Mouse (Mus musculus) heart, embryonic 14.5 days (tissue): ENCODE data around the gene Trim34a. TPM values are rescaled to one million over a fixed set of nuclear protein-coding genes. Genes with fewer than 3 reads are reported as not detected.
"Not testable (repeated sequence)": the region's sequence is repeated elsewhere in the genome, so short reads cannot be mapped to it uniquely, and the experiment has no call there.

Source experiments
- ATAC-seq: fragments of 200-750 bp; cut with Nextera tagmentation; 2 replicates; pipeline ENCODE4 v1.8.0; 2017; ENCODE audit warnings: low read depth, moderate TSS enrichment; ENCODE audit not compliant: insufficient number of reproducible peaks, insufficient read depth, low FRiP score
- H3K27ac ChIP-seq, 2 experiments: fragments of 200-500 bp in 1 of 2; fragments of 300-500 bp in 1 of 2; sonication (generic) in 1 of 2; replicated peaks in 1 of 2; 2 replicates each; pipeline ENCODE4 v1.5.1; 2012 to 2014; ENCODE audit warnings: low read depth in 2 of 2, low read length in 2 of 2, control low read depth in 1 of 2, mild to moderate bottlenecking in 1 of 2, mixed read lengths in 1 of 2; ENCODE audit not compliant: control insufficient read depth in 1 of 2, insufficient read depth in 1 of 2
- H3K27me3 ChIP-seq: fragments of 300-500 bp; sonication (generic); 2 replicates; pipeline ENCODE4 v1.6.1; 2014; ENCODE audit warnings: mild to moderate bottlenecking, low read length, control low read depth; ENCODE audit not compliant: control insufficient read depth, insufficient read depth
- H3K36me3 ChIP-seq: fragments of 300-500 bp; sonication (generic); 2 replicates; pipeline ENCODE4 v1.6.1; 2014; ENCODE audit warnings: mild to moderate bottlenecking, control low read depth, low read length, mixed read lengths; ENCODE audit not compliant: control insufficient read depth, insufficient read depth
- H3K4me1 ChIP-seq, 2 experiments: fragments of 200-500 bp in 1 of 2; fragments of 300-500 bp in 1 of 2; sonication (generic) in 1 of 2; 2 replicates each; pipeline ENCODE4 v1.6.1; 2012 to 2014; ENCODE audit warnings: low read length in 2 of 2, control low read depth in 1 of 2, mixed read lengths in 1 of 2; ENCODE audit not compliant: control insufficient read depth in 2 of 2, insufficient read depth in 2 of 2
- H3K4me2 ChIP-seq: fragments of 300-500 bp; sonication (generic); 2 replicates; pipeline ENCODE4 v1.6.1; 2014; ENCODE audit warnings: mild to moderate bottlenecking, low read length
- H3K4me3 ChIP-seq, 2 experiments: fragments of 200-500 bp in 1 of 2; fragments of 300-500 bp in 1 of 2; sonication (generic) in 1 of 2; 2 replicates each; pipeline ENCODE4 v1.5.1; 2012 to 2014; ENCODE audit warnings: low read length in 2 of 2, mild to moderate bottlenecking in 2 of 2, control low read depth in 1 of 2, low read depth in 1 of 2, moderate library complexity in 1 of 2; ENCODE audit not compliant: control insufficient read depth in 1 of 2, insufficient read depth in 1 of 2
- H3K9ac ChIP-seq: fragments of 300-500 bp; sonication (generic); 2 replicates; pipeline ENCODE4 v1.6.1; 2014; ENCODE audit warnings: mild to moderate bottlenecking, low read length
- H3K9me3 ChIP-seq: fragments of 300-500 bp; sonication (generic); 2 replicates; pipeline ENCODE4 v1.6.1; 2016; ENCODE audit warnings: low read length, control low read depth; ENCODE audit not compliant: control insufficient read depth
- WGBS: fragments of 180-500 bp; shearing (Covaris S2); extraction: QIAGEN DNeasy Blood & Tissue Kit; methylation state at CpG from one replicate; pipeline ENCODE4 v1.1.7; 2014; 5-methylcytosine and 5-hydroxymethylcytosine counted together
- polyA plus RNA-seq: library from polyadenylated mRNA; unstranded; fragments of >200 nt; fragmentation: Nextera tagmentation; extraction: Ambion mirVana; gene quantifications from 2 replicates; pipeline ENCODE4 v1.2.1, GENCODE M21; 2014

The Trim34a gene
- polyA plus RNA-seq, 1 experiment from 2014 or later = 3.6 TPM

DNA sequence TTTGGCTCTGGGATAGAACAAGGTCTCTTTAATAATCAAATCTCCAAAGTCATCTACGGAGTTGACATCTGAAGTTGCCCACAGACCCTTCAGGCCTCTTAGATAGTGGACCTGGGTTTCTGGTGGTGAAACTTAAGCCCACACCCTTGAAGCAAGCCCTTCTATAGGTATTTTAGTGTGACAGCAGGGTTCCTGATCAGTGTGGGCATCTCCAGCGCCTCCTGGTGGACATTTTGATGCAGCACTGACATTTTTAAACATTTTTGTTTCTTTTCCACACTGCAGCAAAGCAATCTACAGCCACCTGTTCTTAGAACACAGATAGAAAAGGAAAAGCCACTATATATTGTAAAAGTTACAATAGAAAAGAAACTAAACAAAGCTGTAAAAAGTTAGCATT lies 13.1 kb upstream of the Trim34a start:
- no peak overlapping the region for H3K9ac ChIP-seq
- H3K4me1 ChIP-seq = no peaks in the 10 kb centered on the region
- H3K4me3 ChIP-seq = no peak overlapping the region
- 0 out of 2 replicates have a peak, but pooled peaks cover 11% of the 10 kb centered on the region for H3K36me3 ChIP-seq
- ATAC-seq = no peak
- no peaks in the 10 kb centered on the region for H3K9me3 ChIP-seq
- H3K4me2 ChIP-seq = no peak overlapping the region
- no peak overlapping the region for H3K27ac ChIP-seq
- 25% methylated on average over 2 of the region's 2 CpGs for WGBS
- no peaks in the 10 kb centered on the region for H3K27me3 ChIP-seq

DNA sequence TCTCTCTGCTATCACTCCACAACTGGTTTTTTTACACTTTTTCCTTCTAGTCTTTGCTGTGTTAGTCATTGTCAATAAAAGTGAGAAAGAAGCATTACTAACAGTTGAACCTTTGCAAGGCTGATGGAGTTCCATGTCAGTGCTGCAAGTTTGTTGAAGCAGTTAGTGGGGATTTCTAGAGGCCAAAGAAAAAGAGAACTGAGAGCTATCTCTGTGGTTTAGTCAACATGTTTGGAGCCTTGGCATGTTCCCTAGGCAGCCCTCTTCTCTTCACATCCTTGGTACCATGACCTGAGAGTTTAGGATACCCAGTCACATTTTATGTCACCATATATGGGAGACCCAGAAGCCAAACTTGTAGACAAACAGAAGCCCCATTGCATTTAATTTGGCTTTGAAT lies 3.4 kb upstream of the Trim34a start:
- H3K27me3 ChIP-seq = no peaks in the 10 kb centered on the region
- no peaks in the 10 kb centered on the region for H3K9me3 ChIP-seq
- no peak for ATAC-seq
- no peak overlapping the region for H3K9ac ChIP-seq
- H3K4me3 ChIP-seq = no peak overlapping the region
- no peak overlapping the region for H3K27ac ChIP-seq
- H3K4me1 ChIP-seq = no peaks in the 10 kb centered on the region
- no peak overlapping the region for H3K4me2 ChIP-seq
- no peaks in the 10 kb centered on the region for H3K36me3 ChIP-seq

DNA sequence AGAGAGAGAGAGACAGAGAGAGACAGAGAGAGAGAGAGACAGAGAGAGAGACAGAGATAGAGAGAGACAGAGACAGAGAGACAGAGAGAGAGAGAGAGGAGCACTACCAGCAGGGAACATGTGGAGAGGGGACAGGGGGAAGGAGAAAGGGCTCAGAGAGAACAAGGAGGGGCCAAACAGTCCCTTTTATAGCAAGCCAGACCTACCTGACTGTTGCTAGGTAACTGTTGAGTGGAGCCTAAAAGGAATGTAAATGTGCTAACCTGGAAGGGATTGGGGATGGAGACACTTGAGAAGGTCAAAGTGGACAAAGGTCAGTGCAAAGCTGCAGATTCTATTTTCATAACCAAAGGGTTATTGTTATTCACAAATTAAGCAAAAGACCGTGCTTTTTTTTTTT lies 641 bp upstream of the Trim34a start:
- ATAC-seq = no peak
- no peaks in the 10 kb centered on the region for H3K36me3 ChIP-seq
- peak overlapping the region; percentile 76 for H3K4me2 ChIP-seq

DNA sequence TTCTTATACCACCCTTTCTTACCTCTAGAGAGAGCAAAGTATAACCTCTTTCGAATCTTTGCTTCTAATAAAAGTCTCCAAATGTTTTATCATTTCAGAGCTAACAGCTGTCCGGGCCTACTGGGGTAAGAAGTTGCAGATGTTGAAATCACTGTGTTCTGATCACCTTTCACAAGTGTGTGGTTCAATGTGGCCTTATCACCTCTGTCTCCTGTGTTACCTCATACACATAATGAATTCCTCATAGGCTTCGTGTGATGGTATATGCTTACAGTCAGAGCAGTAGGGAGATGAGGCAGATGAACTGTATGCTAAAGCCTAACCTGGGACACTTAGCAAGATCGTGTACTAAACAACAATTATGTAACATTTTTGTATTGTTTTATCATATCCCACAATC lies 16.1 kb downstream of the Trim34a start:
- H3K4me2 ChIP-seq, ATAC-seq, H3K9ac ChIP-seq, H3K27ac ChIP-seq, H3K9me3 ChIP-seq, H3K4me3 ChIP-seq, H3K4me1 ChIP-seq, H3K36me3 ChIP-seq, H3K27me3 ChIP-seq: not testable (repeated sequence)
- 76% methylated on average over 4 of the region's 4 CpGs for WGBS

More for the DNA sequence above, 641 bp upstream of the Trim34a start:
- Histone ChIP-seq H3K27me3 (no peaks in the 10 kb centered on the region), H3K9ac (peak overlapping the region; percentile 75; the same call in 1 of the 2 replicates), H3K4me1 (no peaks in the 10 kb centered on the region), H3K27ac (no peak overlapping the region), H3K9me3 (no peaks in the 10 kb centered on the region), H3K4me3 (no peak overlapping the region)
- 68% methylated on average over 1 of the region's 1 CpGs for WGBS

DNA sequence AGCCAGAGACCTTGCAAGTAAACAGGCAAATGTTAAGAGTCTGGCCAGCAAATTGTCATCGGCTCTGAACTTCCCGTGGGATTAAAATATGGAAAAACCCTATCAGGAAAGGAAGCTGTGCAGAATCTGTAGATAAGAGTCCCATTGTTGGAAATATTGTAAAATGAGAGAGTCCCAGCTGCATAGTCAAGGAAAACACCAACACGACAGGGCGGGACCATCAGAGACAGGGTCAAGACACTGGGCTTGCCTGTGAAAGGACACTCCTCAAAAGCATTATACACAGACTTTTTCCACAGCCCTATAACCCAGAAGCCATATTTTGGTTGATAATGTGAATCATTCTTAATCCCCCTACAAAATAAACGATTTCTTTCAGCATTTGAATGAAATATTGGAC lies 21.1 kb downstream of the Trim34a start:
- not testable (repeated sequence) for H3K9ac ChIP-seq, H3K36me3 ChIP-seq, H3K27me3 ChIP-seq, H3K4me1 ChIP-seq, H3K4me3 ChIP-seq, H3K27ac ChIP-seq, H3K9me3 ChIP-seq, H3K4me2 ChIP-seq
- WGBS = 39% methylated on average over 2 of the region's 5 CpGs
- ATAC-seq = peak; percentile 56; the same call in 1 of the 2 replicates

GRCm38 (mm10) chr7:104279361-104279760 lies 35.1 kb downstream of the Trim34a start:
- WGBS = 68% methylated on average over 3 of the region's 3 CpGs
- not testable (repeated sequence) for H3K36me3 ChIP-seq, H3K27ac ChIP-seq, H3K27me3 ChIP-seq, ATAC-seq, H3K4me2 ChIP-seq, H3K4me3 ChIP-seq, H3K4me1 ChIP-seq, H3K9me3 ChIP-seq, H3K9ac ChIP-seq

- Histone ChIP-seq H3K9ac (peak within 1 kb of the TSS; percentile 52), H3K4me2 (peak within 1 kb of the TSS; percentile 58), H3K4me3 (peak within 1 kb of the TSS; percentile 17 to 41)
- 31% methylated on average over 14 of the region's 14 CpGs for WGBS
- H3K4me1 ChIP-seq, H3K36me3 ChIP-seq, H3K27me3 ChIP-seq, H3K9me3 ChIP-seq, H3K27ac ChIP-seq: not testable (repeated sequence)
- peak; percentile 86 for ATAC-seq
Measured at GRCm38 (mm10) chr7:104287576-104288443, 43.6 kb downstream of the Trim34a start, which contains the start of gene Trim5. TSS of gene Trim5 (minus strand) at chr7:104288094.

- Histone ChIP-seq H3K4me1 (peaks cover 0 to 2% of the 10 kb centered on the region in 2 experiments; a peak in 1 of 4 replicates), H3K9ac (no peak overlapping the region)
- WGBS = 82% methylated on average over 1 of the region's 1 CpGs
Measured at GRCm38 (mm10) chr7:104290641-104291040, 46.4 kb downstream of the Trim34a start.

More at GRCm38 (mm10) chr7:104290641-104291040, 46.4 kb downstream of the Trim34a start:
- H3K4me2 ChIP-seq = no peak overlapping the region
- no peak overlapping the region for H3K4me3 ChIP-seq
- H3K36me3 ChIP-seq = no peaks in the 10 kb centered on the region
- no peaks in the 10 kb centered on the region for H3K27me3 ChIP-seq
- no peak for ATAC-seq
- no peak overlapping the region for H3K27ac ChIP-seq
- no peaks in the 10 kb centered on the region for H3K9me3 ChIP-seq
